Mouse (Mus musculus): ENCODE data around the gene Csnk1g2.
"Not testable (repeated sequence)": the region's sequence is repeated elsewhere in the genome, so short reads cannot be mapped to it uniquely, and the experiment has no call there.

The Csnk1g2 gene

GRCm38 (mm10) chr10:80602698-80603325 lies 19.8 kb upstream of the Csnk1g2 start, which contains the start of the genes Scamp4 and Adat3:
TSS of gene Scamp4 (plus strand) at chr10:80602872.
TSS of gene Adat3 (plus strand) at chr10:80602880.
- peak; percentile 93 for ATAC-seq (ENCODE audit: low TSS enrichment)

GRCm38 (mm10) chr10:80603364-80603763 lies 19.3 kb upstream of the Csnk1g2 start:
- no peak for ATAC-seq (ENCODE audit: low TSS enrichment)

- no peak for ATAC-seq (ENCODE audit: low TSS enrichment)
Measured at GRCm38 (mm10) chr10:80604001-80604509, 18.6 kb upstream of the Csnk1g2 start.

- no peak for ATAC-seq (ENCODE audit: low TSS enrichment)
Measured at GRCm38 (mm10) chr10:80604988-80605387, 17.6 kb upstream of the Csnk1g2 start.

- not testable (repeated sequence) for ATAC-seq (ENCODE audit: low TSS enrichment)
Measured at GRCm38 (mm10) chr10:80605721-80606120, 16.9 kb upstream of the Csnk1g2 start, which contains the start of gene Gm49322. TSS of gene Gm49322 (plus strand) at chr10:80606021.

GRCm38 (mm10) chr10:80606306-80606705 lies 16.3 kb upstream of the Csnk1g2 start:
- ATAC-seq (ENCODE audit: low TSS enrichment) = no peak

GRCm38 (mm10) chr10:80606737-80607350 lies 15.8 kb upstream of the Csnk1g2 start:
- no peak for ATAC-seq (ENCODE audit: low TSS enrichment)

GRCm38 (mm10) chr10:80608435-80608834 lies 14.2 kb upstream of the Csnk1g2 start:
- ATAC-seq (ENCODE audit: low TSS enrichment) = no peak

GRCm38 (mm10) chr10:80609269-80609924 lies 13.2 kb upstream of the Csnk1g2 start:
- ATAC-seq (ENCODE audit: low TSS enrichment) = no peak

- no peak for ATAC-seq (ENCODE audit: low TSS enrichment)
Measured at GRCm38 (mm10) chr10:80610116-80610785, 12.4 kb upstream of the Csnk1g2 start.

- no peak for ATAC-seq (ENCODE audit: low TSS enrichment)
Measured at GRCm38 (mm10) chr10:80611024-80611423, 11.6 kb upstream of the Csnk1g2 start.

- ATAC-seq (ENCODE audit: low TSS enrichment) = no peak
Measured at GRCm38 (mm10) chr10:80611905-80612304, 10.7 kb upstream of the Csnk1g2 start.

- no peak for ATAC-seq (ENCODE audit: low TSS enrichment)
Measured at GRCm38 (mm10) chr10:80613821-80614220, 8.8 kb upstream of the Csnk1g2 start.

- no peak for ATAC-seq (ENCODE audit: low TSS enrichment)
Measured at GRCm38 (mm10) chr10:80614351-80614750, 8.3 kb upstream of the Csnk1g2 start.

GRCm38 (mm10) chr10:80618181-80618580 lies 4.5 kb upstream of the Csnk1g2 start:
- ATAC-seq (ENCODE audit: low TSS enrichment) = no peak

GRCm38 (mm10) chr10:80619465-80620244 lies 3.0 kb upstream of the Csnk1g2 start:
- ATAC-seq (ENCODE audit: low TSS enrichment) = no peak

- ATAC-seq (ENCODE audit: low TSS enrichment) = no peak
Measured at GRCm38 (mm10) chr10:80620365-80620764, 2.3 kb upstream of the Csnk1g2 start.

GRCm38 (mm10) chr10:80620796-80621689 lies 1.6 kb upstream of the Csnk1g2 start:
- no peak for ATAC-seq (ENCODE audit: low TSS enrichment)

- ATAC-seq (ENCODE audit: low TSS enrichment) = no peak
Measured at GRCm38 (mm10) chr10:80621690-80621939, 1.0 kb upstream of the Csnk1g2 start.

GRCm38 (mm10) chr10:80621940-80622660 lies 538 bp upstream of the Csnk1g2 start:
- ATAC-seq (ENCODE audit: low TSS enrichment) = peak; percentile 86

All from frontal cortex, adult (tissue).